Mouse (Mus musculus) heart, postnatal 25 days (tissue): ENCODE data around the gene Cyb5rl. TPM values are rescaled to one million over a fixed set of nuclear protein-coding genes. Genes with fewer than 3 reads are reported as not detected.
A peak's percentile ranks its signal among the peaks of the same experiment; 100 is the strongest.
"Not testable (repeated sequence)": the region's sequence is repeated elsewhere in the genome, so short reads cannot be mapped to it uniquely, and the experiment has no call there.

Experiments used
- DNase-seq: peaks from one replicate; pipeline ENCODE4 v3.0.0; 2022; ENCODE audit warnings: low spot score
- intact Hi-C: fragments of 180-260 bp; cut with DNase I; formaldehyde crosslinking; loops from one replicate; pipeline ENCODE4 v1.15.1; 2025
- total RNA-seq, 2 experiments: library from RNA; stranded (reverse); gene quantifications; 2 replicates each; pipeline ENCODE4 v1.2.3; 2021

Cyb5rl gene
- total RNA-seq, 2 experiments from 2014 or later: 14.2 to 17.8 TPM

DNA sequence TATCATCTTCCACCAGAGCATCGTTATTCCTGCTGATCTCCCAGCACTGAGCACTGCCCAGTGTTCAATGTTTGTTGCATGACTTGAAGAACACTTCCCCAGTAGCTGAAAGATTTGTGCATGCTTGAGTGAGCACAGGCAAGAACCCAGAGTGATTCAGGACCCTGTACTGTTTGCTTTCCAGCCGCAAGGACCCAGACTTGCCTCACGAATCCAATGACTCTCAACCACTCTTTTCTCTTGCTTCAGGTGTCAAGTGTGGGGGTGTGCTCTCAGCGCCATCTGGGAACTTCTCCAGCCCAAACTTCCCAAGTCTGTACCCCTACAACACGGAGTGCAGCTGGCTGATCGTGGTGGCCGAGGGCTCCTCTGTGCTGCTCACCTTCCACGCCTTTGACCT is 35.4 kb downstream of the Cyb5rl start:
- intact Hi-C loops: no loop called here
- no peak for DNase-seq

DNA sequence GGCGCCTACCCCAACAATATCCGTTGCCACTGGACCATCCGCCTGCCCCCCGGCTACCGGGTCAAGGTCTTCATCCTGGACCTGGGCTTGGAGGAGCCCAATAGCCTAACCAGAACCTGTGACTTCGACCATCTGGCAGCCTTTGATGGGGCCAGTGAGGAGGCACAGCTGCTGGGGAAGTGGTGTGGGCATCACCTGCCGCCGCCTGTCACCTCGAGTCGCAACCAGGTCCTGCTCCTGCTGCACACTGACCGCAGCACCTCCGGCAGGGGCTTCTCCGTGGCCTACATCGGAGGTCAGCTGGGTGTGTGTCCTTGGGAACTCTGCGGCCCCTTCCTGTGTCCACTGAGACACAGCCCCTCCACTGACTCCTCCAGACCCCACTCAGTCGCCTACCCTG is 40.0 kb downstream of the Cyb5rl start:
- DNase-seq: no peak
- intact Hi-C loops: no loop called here

GRCm38 (mm10) chr4:107108291-107108731 is 41.5 kb downstream of the Cyb5rl start:
- intact Hi-C loops: no loop called here
- DNase-seq: no peak

- intact Hi-C loops, DNase-seq: not testable (repeated sequence)
These were observed 42.4 kb downstream of the Cyb5rl start for GRCm38 (mm10) chr4:107109181-107109580.

GRCm38 (mm10) chr4:107114278-107114677 is 47.5 kb downstream of the Cyb5rl start:
- intact Hi-C loops: no loop called here
- DNase-seq: no peak

DNA sequence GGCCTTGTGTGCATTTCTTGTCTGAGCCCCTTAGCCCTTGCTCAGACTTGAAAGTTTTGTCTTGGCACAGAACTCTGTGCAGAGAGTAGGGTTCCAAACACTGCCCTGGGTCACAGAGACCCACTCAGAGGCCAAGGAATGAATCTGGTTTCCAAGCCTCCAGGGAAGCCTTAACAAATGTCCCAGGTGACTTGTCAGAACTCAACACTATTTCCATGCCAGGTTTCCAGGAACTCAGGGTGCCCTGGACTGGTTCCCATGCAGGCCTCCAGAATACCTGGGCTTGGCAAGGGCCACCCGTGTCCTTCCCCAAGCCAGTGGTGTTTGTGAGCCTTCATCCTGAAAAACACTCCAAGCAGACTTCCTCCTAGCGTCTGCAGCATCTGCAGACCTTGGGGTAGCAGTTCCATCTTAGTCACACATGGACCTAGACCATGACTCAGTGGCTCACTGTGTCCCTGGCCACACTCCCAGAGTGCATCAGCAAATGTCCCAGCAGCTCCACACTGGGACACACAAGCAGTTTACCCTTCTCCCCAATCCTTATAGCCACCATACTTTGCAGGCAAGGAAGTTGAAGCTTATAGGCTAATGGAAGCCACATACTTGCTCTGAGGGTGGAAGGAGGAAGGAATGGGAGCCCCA is 51.1 kb downstream of the Cyb5rl start:
- intact Hi-C loops: no loop called here

GRCm38 (mm10) chr4:107119056-107119455 is 52.3 kb downstream of the Cyb5rl start:
- DNase-seq: no peak
- intact Hi-C loops: no loop called here

More for the DNA sequence above, 51.1 kb downstream of the Cyb5rl start:
- no peak for DNase-seq

- intact Hi-C loops: no loop called here
These were observed 53.9 kb downstream of the Cyb5rl start for GRCm38 (mm10) chr4:107120676-107121075.

GRCm38 (mm10) chr4:107121165-107121943 is 54.6 kb downstream of the Cyb5rl start:
- intact Hi-C loops: no loop called here
- DNase-seq: peak; percentile 11

More at GRCm38 (mm10) chr4:107120676-107121075, 53.9 kb downstream of the Cyb5rl start:
- no peak for DNase-seq

GRCm38 (mm10) chr4:107124376-107124775 is 57.6 kb downstream of the Cyb5rl start:
- intact Hi-C loops: no loop called here
- DNase-seq: no peak

DNA sequence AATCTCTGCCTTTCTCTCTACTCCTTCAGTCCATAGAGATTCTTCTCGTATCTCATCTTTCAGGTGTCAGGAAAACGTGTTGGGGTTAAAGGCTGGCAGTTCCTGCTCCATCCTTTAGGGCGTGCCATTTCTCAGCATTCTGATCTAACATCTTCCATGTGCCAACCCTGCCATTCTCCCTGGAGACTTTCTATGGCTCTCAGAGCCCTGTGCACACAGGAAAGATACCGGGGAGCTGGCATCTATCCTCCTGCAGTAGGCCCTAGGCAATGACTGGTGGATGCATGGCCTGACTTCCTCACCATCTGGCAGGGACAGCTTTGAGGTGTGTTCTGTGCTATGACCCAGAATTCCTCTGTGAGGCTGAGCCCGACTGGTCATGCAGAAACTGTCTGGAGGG is 58.3 kb downstream of the Cyb5rl start:
- DNase-seq: no peak
- intact Hi-C loops: no loop called here

GRCm38 (mm10) chr4:107126389-107126788 is 59.6 kb downstream of the Cyb5rl start:
- intact Hi-C loops: no loop called here
- no peak for DNase-seq

DNA sequence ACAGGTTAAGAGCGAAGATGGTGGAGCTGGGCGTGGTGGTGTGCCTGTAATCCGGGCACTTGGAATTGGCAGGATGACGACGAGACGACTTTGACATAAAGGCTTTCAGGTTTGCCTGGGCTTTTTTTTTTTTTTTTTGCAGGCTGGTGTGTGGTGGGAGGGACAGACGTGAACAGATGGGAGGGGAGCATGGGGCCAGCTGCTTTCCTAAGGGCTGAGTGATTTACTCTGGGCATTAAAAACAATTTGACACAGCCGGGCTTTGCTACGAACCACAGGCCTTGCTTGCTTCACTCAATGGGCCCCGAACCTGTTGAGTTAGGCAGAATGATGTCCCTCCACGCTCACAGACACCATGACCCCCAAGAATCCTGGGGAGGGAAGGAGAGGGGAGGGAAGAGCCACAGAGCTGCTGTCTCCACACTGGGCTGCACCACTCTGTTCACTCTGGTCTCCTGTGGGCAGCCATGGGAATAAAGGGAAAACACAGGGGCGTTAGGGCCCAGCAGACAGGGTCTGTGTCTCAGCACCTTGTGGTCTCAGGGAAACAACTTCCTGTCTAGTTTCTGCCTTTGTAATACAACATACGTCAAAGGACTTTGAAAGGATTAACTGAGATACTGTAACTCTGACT is 60.2 kb downstream of the Cyb5rl start:
- DNase-seq: no peak
- intact Hi-C loops: no loop called here

DNA sequence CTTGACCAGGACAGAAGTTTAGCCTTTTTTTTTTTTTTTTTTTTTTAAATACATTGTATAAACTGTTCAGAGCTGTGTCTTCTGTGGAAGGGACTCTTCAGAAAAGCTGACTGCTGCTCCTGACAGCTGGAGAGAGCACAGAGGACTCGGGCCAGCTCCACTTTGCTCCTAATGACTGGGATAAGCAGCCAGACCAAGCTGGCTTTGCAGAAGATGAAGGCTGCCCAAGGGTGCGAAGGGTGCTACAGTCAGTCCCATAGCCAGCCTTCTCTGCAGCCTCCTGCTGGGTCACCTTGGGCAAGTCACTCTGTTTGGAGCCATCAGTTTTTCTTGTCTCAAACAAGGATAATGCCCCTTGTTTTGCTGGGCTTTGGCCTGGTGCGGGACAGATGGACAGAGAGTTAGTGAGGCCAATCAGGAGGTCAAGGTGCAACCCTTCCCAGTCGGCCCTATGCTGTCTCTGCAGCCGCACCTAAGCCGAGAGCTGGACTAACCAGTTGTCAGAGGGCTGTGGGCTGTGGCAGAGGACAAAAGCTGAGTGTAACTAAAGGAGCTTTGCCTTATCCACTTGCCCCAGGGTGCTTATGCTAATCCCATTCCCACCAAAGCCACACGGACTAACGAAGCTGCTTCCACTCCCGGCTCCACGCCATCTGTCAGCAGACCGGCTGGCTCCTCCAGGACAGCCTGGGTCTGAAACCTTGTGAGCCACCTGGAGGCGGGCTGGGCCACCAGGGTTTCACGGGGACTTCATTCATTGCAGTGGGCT is 61.3 kb downstream of the Cyb5rl start:
- intact Hi-C loops: no loop called here
- DNase-seq: no peak

DNA sequence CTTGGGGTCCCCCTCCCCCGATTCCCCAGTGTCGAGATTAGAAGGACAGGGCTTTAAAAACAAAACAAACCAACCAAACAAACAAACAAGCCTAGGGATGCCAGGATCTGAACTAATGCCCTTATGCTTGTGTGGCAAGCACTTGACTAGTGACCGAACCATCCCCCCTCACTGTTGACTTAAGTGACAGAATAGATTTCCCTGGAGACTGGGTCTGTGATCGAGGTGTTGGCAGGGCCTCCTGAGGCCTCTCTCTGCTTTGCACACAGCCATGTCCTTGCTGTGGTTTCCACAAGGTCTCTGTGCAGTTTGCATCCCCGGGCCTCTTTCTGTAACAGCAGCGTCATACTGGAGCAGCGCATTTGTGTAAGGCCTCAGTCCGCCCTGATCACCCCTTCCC is 62.6 kb downstream of the Cyb5rl start:
- intact Hi-C loops: no loop called here

GRCm38 (mm10) chr4:107130534-107130933 is 63.7 kb downstream of the Cyb5rl start:
- no peak for DNase-seq
- intact Hi-C loops: no loop called here

More for the DNA sequence above, 62.6 kb downstream of the Cyb5rl start:
- DNase-seq: no peak

GRCm38 (mm10) chr4:107134891-107135290 is 68.1 kb downstream of the Cyb5rl start:
- intact Hi-C loops: no loop called here

GRCm38 (mm10) chr4:107135663-107136062 is 68.9 kb downstream of the Cyb5rl start:
- no peak for DNase-seq
- intact Hi-C loops: no loop called here

More at GRCm38 (mm10) chr4:107134891-107135290, 68.1 kb downstream of the Cyb5rl start:
- DNase-seq: no peak

GRCm38 (mm10) chr4:107136531-107136930 is 69.7 kb downstream of the Cyb5rl start:
- intact Hi-C loops: no loop called here
- DNase-seq: no peak
